14 mouse cellular contexts compared by ENCODE assay signal in the genomic region with DNA sequence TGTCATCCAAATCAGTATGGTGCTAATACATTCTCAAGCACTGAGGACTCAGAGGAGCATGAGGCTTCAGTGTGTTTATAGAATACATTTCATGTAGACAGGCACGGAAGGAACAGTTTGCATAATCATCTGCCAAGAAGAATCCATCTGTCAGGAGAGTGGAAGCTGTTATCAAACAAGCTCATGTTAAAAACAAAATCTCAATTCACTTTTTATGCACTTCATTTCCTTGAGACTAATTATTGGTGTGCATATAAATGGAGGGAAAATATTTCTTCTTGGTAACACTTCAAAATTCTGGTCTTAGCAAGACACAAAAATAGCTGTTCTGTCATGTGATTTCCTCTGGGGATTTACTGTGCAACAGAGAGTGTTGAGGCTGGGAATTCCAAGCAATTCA.
A peak's percentile ranks its signal among the peaks of the same experiment; 100 is the strongest.
DNase-seq lines count a peak whose midpoint lies in the region; ATAC-seq and TF ChIP-seq lines count a peak whose summit lies in the region.
"Had no signal": no experiment of that assay in that cellular context is flagged by ENCODE, and none has a peak within 500 bp of the region (broad histone marks: within the 10 kb centered on the region; RNA-seq: fewer than 3 reads in every experiment).

No protein-coding gene starts in this region.

- ATAC-seq in forebrain, embryonic 15.5 days (replicated peaks): peak; percentile 94
- no peak for ATAC-seq in forebrain, embryonic 11.5 days (replicated peaks; ENCODE audit: low FRiP score)
- ATAC-seq in forebrain, embryonic 16.5 days: peak; percentile 95
- ATAC-seq in stomach, postnatal 0 days (ENCODE audit: low FRiP score, low TSS enrichment): no peak
- no peak for ATAC-seq in monocyte, adult 5-6 weeks (replicated peaks; ENCODE audit: insufficient number of reproducible peaks, low FRiP score, low TSS enrichment, poor library complexity, severe bottlenecking)
- ATAC-seq: CD4-positive, CD25-positive, alpha-beta regulatory T cell, adult 4 months had no signal

- no peaks in the 10 kb centered on the region for H3K36me3 ChIP-seq in forebrain, embryonic 15.5 days
- H3K36me3 ChIP-seq in forebrain, embryonic 11.5 days (ENCODE audit: control insufficient read depth, insufficient read depth, low read length): no peaks in the 10 kb centered on the region
- H3K36me3 ChIP-seq in CH12.LX (replicated peaks in 1 of 2; ENCODE audit: control insufficient read depth in 1 of 2, insufficient read depth in 1 of 2, low read length in 1 of 2): no peaks in the 10 kb centered on the region
- H3K36me3 ChIP-seq in forebrain, embryonic 16.5 days (ENCODE audit: control insufficient read depth, insufficient read depth): no peaks in the 10 kb centered on the region
- H3K36me3 ChIP-seq in stomach, postnatal 0 days (ENCODE audit: control insufficient read depth, insufficient read depth, low read length): no peaks in the 10 kb centered on the region
- H3K36me3 ChIP-seq: hindbrain, embryonic 10.5 days; neural tube, embryonic 13.5 days had no signal

- WGBS in forebrain, embryonic 15.5 days: 17% methylated on average over 1 of the region's 1 CpGs
- 75% methylated on average over 1 of the region's 1 CpGs for WGBS in forebrain, embryonic 11.5 days
- WGBS in forebrain, embryonic 16.5 days: 26% methylated on average over 1 of the region's 1 CpGs
- WGBS in stomach, postnatal 0 days: 21% methylated on average over 1 of the region's 1 CpGs

- H3K4me1 ChIP-seq in forebrain, embryonic 15.5 days: peaks cover 6% of the 10 kb centered on the region; the same call in 1 of the 2 replicates
- no peaks in the 10 kb centered on the region for H3K4me1 ChIP-seq in forebrain, embryonic 11.5 days (replicated peaks; ENCODE audit: control insufficient read depth, insufficient read depth, low read length)
- H3K4me1 ChIP-seq in CH12.LX (ENCODE audit: control insufficient read depth in 1 of 2, insufficient read depth in 2 of 2): peaks cover 2 to 29% of the 10 kb centered on the region in 2 experiments; a peak in 3 of 4 replicates
- H3K4me1 ChIP-seq in forebrain, embryonic 16.5 days (replicated peaks; ENCODE audit: control insufficient read depth, insufficient read depth, low read length): 0 out of 2 replicates have a peak, but pooled peaks cover 3% of the 10 kb centered on the region
- H3K4me1 ChIP-seq in stomach, postnatal 0 days (replicated peaks; ENCODE audit: control insufficient read depth, insufficient read depth): no peaks in the 10 kb centered on the region
- H3K4me1 ChIP-seq: hindbrain, embryonic 10.5 days; neural tube, embryonic 13.5 days had no signal

- H3K4me3 ChIP-seq in forebrain, embryonic 15.5 days: no peak overlapping the region
- H3K4me3 ChIP-seq in forebrain, embryonic 11.5 days (ENCODE audit: low read depth, low read length): no peak overlapping the region
- H3K4me3 ChIP-seq in left cerebral cortex, adult 2 months: no peak overlapping the region
- H3K4me3 ChIP-seq in CH12.LX (replicated peaks in 1 of 3; ENCODE audit: low read depth in 2 of 3, low read length in 2 of 3, poor library complexity in 1 of 3): no peak overlapping the region
- H3K4me3 ChIP-seq in forebrain, embryonic 16.5 days (replicated peaks; ENCODE audit: low read length): no peak overlapping the region
- H3K4me3 ChIP-seq in stomach, postnatal 0 days (ENCODE audit: low read depth, low read length): no peak overlapping the region
- H3K4me3 ChIP-seq: hindbrain, embryonic 10.5 days; neural tube, embryonic 13.5 days had no signal

- H3K4me2 ChIP-seq in forebrain, embryonic 15.5 days (replicated peaks): no peak overlapping the region
- no peak overlapping the region for H3K4me2 ChIP-seq in forebrain, embryonic 11.5 days (ENCODE audit: low read depth, low read length, severe bottlenecking)
- H3K4me2 ChIP-seq in CH12.LX (ENCODE audit: insufficient read depth, low read depth, poor library complexity, severe bottlenecking): 0 out of 2 replicates have a peak overlapping the region, but pooled peaks have one; percentile 29
- H3K4me2 ChIP-seq in forebrain, embryonic 16.5 days (ENCODE audit: low read length): no peak overlapping the region
- H3K4me2 ChIP-seq in stomach, postnatal 0 days (replicated peaks; ENCODE audit: low read depth): no peak overlapping the region
- H3K4me2 ChIP-seq: heart, embryonic 11.5 days; liver, embryonic 11.5 days; neural tube, embryonic 13.5 days had no signal

- peak; percentile 47 for TF ChIP-seq EP300 in CH12.LX (IDR thresholded peaks at IDR 0.05; ENCODE audit: low read length)
- no peak for TF ChIP-seq EP300 in stomach, postnatal 0 days (optimal IDR thresholded peaks at IDR 0.05)

- TF ChIP-seq POLR2A in CH12.LX (IDR thresholded peaks at IDR 0.05; ENCODE audit: low read depth, low read length): no peak

- TF ChIP-seq RAD21 in CH12.LX (IDR thresholded peaks at IDR 0.05; ENCODE audit: low read depth, low read length): no peak

- H3K9me3 ChIP-seq in forebrain, embryonic 15.5 days: no peaks in the 10 kb centered on the region
- H3K9me3 ChIP-seq in forebrain, embryonic 11.5 days (ENCODE audit: control insufficient read depth, low read length): no peaks in the 10 kb centered on the region
- no peaks in the 10 kb centered on the region for H3K9me3 ChIP-seq in CH12.LX (replicated peaks; ENCODE audit: low read length)
- no peaks in the 10 kb centered on the region for H3K9me3 ChIP-seq in forebrain, embryonic 16.5 days (ENCODE audit: control insufficient read depth, low read length)
- no peaks in the 10 kb centered on the region for H3K9me3 ChIP-seq in stomach, postnatal 0 days (ENCODE audit: control insufficient read depth, low read length)
- H3K9me3 ChIP-seq: hindbrain, embryonic 10.5 days; neural tube, embryonic 13.5 days had no signal

- H3K27me3 ChIP-seq in forebrain, embryonic 15.5 days: no peaks in the 10 kb centered on the region
- no peaks in the 10 kb centered on the region for H3K27me3 ChIP-seq in forebrain, embryonic 11.5 days (ENCODE audit: control insufficient read depth, insufficient read depth, low read length)
- no peaks in the 10 kb centered on the region for H3K27me3 ChIP-seq in CH12.LX (replicated peaks)
- H3K27me3 ChIP-seq in forebrain, embryonic 16.5 days (replicated peaks; ENCODE audit: control insufficient read depth, insufficient read depth, low read length): no peaks in the 10 kb centered on the region
- no peaks in the 10 kb centered on the region for H3K27me3 ChIP-seq in stomach, postnatal 0 days (ENCODE audit: control insufficient read depth, insufficient read depth, low read length)
- H3K27me3 ChIP-seq: neural tube, embryonic 13.5 days had no signal

- no peak for DNase-seq in forebrain, embryonic 11.5 days (ENCODE audit: low spot score)
- DNase-seq in left cerebral cortex, postnatal 14 days (ENCODE audit: low spot score in 2 of 2): peak; percentile 22 to 36
- no peak for DNase-seq in left cerebral cortex, adult 2 months (ENCODE audit: extremely low spot score in 1 of 2, low spot score in 2 of 2)
- DNase-seq in CH12.LX (ENCODE audit: extremely low read depth): peak; percentile 5
- no peak for DNase-seq in stomach, postnatal 0 days (ENCODE audit: low spot score)
- DNase-seq: kidney, adult 18-20 months had no signal

- in situ Hi-C loops in CH12.LX (cut with MboI; ENCODE audit: low pct_ligation_motif_present, low pct_unique_long_range_greater_than_20kb, low sequenced_read_pairs): no loop called here

- H3K79me2 ChIP-seq in CH12.LX (replicated peaks; ENCODE audit: control insufficient read depth, extremely low read depth, insufficient read depth, poor library complexity, severe bottlenecking): no peaks in the 10 kb centered on the region

- intact Hi-C loops in left cerebral cortex, postnatal 14 days (cut with DNase I): no loop called here
- intact Hi-C loops in left cerebral cortex, adult 2 months (cut with DNase I): no loop called here

- H3K9ac ChIP-seq in forebrain, embryonic 15.5 days (replicated peaks): no peak overlapping the region
- H3K9ac ChIP-seq in forebrain, embryonic 11.5 days (ENCODE audit: low read length): no peak overlapping the region
- H3K9ac ChIP-seq in CH12.LX (ENCODE audit: insufficient read depth, low read depth): no peak overlapping the region
- no peak overlapping the region for H3K9ac ChIP-seq in forebrain, embryonic 16.5 days (replicated peaks; ENCODE audit: low read depth, low read length)
- no peak overlapping the region for H3K9ac ChIP-seq in stomach, postnatal 0 days (ENCODE audit: low read length)
- H3K9ac ChIP-seq: neural tube, embryonic 13.5 days had no signal

- dilution Hi-C loops in CH12.LX (cut with MboI; ENCODE audit: extremely low pct_ligation_motif_present, extremely low pct_unique_long_range_greater_than_20kb, low sequenced_read_pairs): no loop called here

- H3K27ac ChIP-seq in forebrain, embryonic 15.5 days (replicated peaks): no peak overlapping the region; the same call in 1 of the 2 replicates
- H3K27ac ChIP-seq in forebrain, embryonic 11.5 days (ENCODE audit: low read depth, low read length): no peak overlapping the region
- H3K27ac ChIP-seq in left cerebral cortex, adult 2 months: no peak overlapping the region
- H3K27ac ChIP-seq in CH12.LX (ENCODE audit: insufficient read depth, low read depth): no peak overlapping the region
- H3K27ac ChIP-seq in forebrain, embryonic 16.5 days (ENCODE audit: low read length): no peak overlapping the region
- no peak overlapping the region for H3K27ac ChIP-seq in stomach, postnatal 0 days (replicated peaks)
- H3K27ac ChIP-seq: hindbrain, embryonic 10.5 days; neural tube, embryonic 13.5 days had no signal

- TF ChIP-seq CTCF in left cerebral cortex, adult 2 months (IDR thresholded peaks at IDR 0.05): no peak
- TF ChIP-seq CTCF in CH12.LX (conservative IDR thresholded peaks at IDR 0.05 in 1 of 2, IDR thresholded peaks at IDR 0.05 in 1 of 2; ENCODE audit: low read depth in 2 of 2, low read length in 2 of 2): no peak
- no peak for TF ChIP-seq CTCF in stomach, postnatal 0 days (IDR thresholded peaks at IDR 0.05; ENCODE audit: low read depth)

TF ChIP-seq in CH12.LX, 34 proteins besides CTCF, POLR2A, EP300 and RAD21 (continues in another document):
- TF ChIP-seq PAX5 (IDR thresholded peaks at IDR 0.05; ENCODE audit: low read length) (no peak), MAZ (IDR thresholded peaks at IDR 0.05; ENCODE audit: low read depth, low read length) (no peak), USF1 (IDR thresholded peaks at IDR 0.05; ENCODE audit: low read depth, low read length) (peak; percentile 40), ZC3H11A (IDR thresholded peaks at IDR 0.05; ENCODE audit: low read depth, low read length) (no peak), USF2 (conservative IDR thresholded peaks at IDR 0.05; ENCODE audit: low read depth, low read length) (peak; percentile 29; the same call in 1 of the 2 replicates), HCFC1 (IDR thresholded peaks at IDR 0.05; ENCODE audit: low read depth, low read length) (no peak), BHLHE40 (IDR thresholded peaks at IDR 0.05; ENCODE audit: low read depth, low read length) (peak; percentile 54), IRF4 (IDR thresholded peaks at IDR 0.05; ENCODE audit: low read depth, low read length) (0 out of 2 replicates have a peak, but pooled peaks have one; percentile 30), ETS1 (conservative IDR thresholded peaks at IDR 0.05; ENCODE audit: low read depth, low read length) (peak; percentile 55; the same call in 1 of the 2 replicates), MEF2A (IDR thresholded peaks at IDR 0.05; ENCODE audit: borderline replicate concordance, low read depth, low read length) (peak; percentile 93), JUND (conservative IDR thresholded peaks at IDR 0.05; ENCODE audit: low read depth, low read length) (no peak)

Comparison
In these comparisons a context has a peak if more than half of its experiments do, and no peak if none do; other contexts are left out.
1. ATAC-seq: peak in forebrain, embryonic 15.5 days (single experiment) and forebrain, embryonic 16.5 days (single experiment); none in forebrain, embryonic 11.5 days (single experiment), stomach, postnatal 0 days (single experiment) and monocyte, adult 5-6 weeks (single experiment).
2. DNase-seq: peak in left cerebral cortex, postnatal 14 days (2 of 2) and CH12.LX (single experiment); none in forebrain, embryonic 11.5 days (single experiment), left cerebral cortex, adult 2 months (0 of 2) and stomach, postnatal 0 days (single experiment).